Mouse (Mus musculus) neural tube, embryonic 14.5 days (tissue): ENCODE data around the gene Oscar. TPM values are rescaled to one million over a fixed set of nuclear protein-coding genes. Genes with fewer than 3 reads are reported as not detected.

Experiments used
- ATAC-seq: fragments of 200-750 bp; cut with Nextera tagmentation; 2 replicates; pipeline ENCODE4 v1.8.0; 2017; ENCODE audit warnings: low read depth, mild to moderate bottlenecking, moderate TSS enrichment, moderate library complexity
- H3K27ac ChIP-seq: fragments of 300-500 bp; sonication (generic); 2 replicates; pipeline ENCODE4 v1.5.1; 2014; ENCODE audit warnings: low read depth, mild to moderate bottlenecking, control low read depth, low read length, moderate library complexity, mixed read lengths
- H3K27me3 ChIP-seq: fragments of 300-500 bp; sonication (generic); 2 replicates; pipeline ENCODE4 v1.6.1; 2014; ENCODE audit warnings: low read length; ENCODE audit not compliant: control insufficient read depth, insufficient read depth
- H3K36me3 ChIP-seq: fragments of 300-500 bp; sonication (generic); 2 replicates; pipeline ENCODE4 v1.6.1; 2014; ENCODE audit warnings: low read length, mixed read lengths; ENCODE audit not compliant: control insufficient read depth, insufficient read depth
- H3K4me1 ChIP-seq: fragments of 300-500 bp; sonication (generic); 2 replicates; pipeline ENCODE4 v1.6.1; 2014; ENCODE audit warnings: low read length; ENCODE audit not compliant: control insufficient read depth, insufficient read depth
- H3K4me2 ChIP-seq: fragments of 300-500 bp; sonication (generic); 2 replicates; pipeline ENCODE4 v1.6.1; 2014; ENCODE audit warnings: mild to moderate bottlenecking, low read depth, low read length, control low read depth
- H3K4me3 ChIP-seq: fragments of 300-500 bp; sonication (generic); 2 replicates; pipeline ENCODE4 v1.5.1; 2014; ENCODE audit warnings: low read depth, low read length, control low read depth, mixed read lengths
- H3K9ac ChIP-seq: fragments of 300-500 bp; sonication (generic); replicated peaks from 2 replicates; pipeline ENCODE4 v1.6.1; 2014; ENCODE audit warnings: low read depth, mild to moderate bottlenecking, control low read depth, low read length, mixed read lengths
- H3K9me3 ChIP-seq: fragments of 300-500 bp; sonication (generic); 2 replicates; pipeline ENCODE4 v1.6.1; 2016; ENCODE audit warnings: low read length; ENCODE audit not compliant: control insufficient read depth
- WGBS: fragments of 180-500 bp; shearing (Covaris S2); extraction: QIAGEN DNeasy Blood & Tissue Kit; methylation state at CpG from one replicate; pipeline ENCODE4 v1.1.7; 2014; 5-methylcytosine and 5-hydroxymethylcytosine counted together
- polyA plus RNA-seq: library from polyadenylated mRNA; unstranded; fragments of >200 nt; fragmentation: Nextera tagmentation; extraction: Ambion mirVana; gene quantifications from 2 replicates; pipeline ENCODE4 v1.2.1, GENCODE M21; 2014

Gene Oscar
- polyA plus RNA-seq, 1 experiment from 2014 or later: 0.63 TPM

DNA sequence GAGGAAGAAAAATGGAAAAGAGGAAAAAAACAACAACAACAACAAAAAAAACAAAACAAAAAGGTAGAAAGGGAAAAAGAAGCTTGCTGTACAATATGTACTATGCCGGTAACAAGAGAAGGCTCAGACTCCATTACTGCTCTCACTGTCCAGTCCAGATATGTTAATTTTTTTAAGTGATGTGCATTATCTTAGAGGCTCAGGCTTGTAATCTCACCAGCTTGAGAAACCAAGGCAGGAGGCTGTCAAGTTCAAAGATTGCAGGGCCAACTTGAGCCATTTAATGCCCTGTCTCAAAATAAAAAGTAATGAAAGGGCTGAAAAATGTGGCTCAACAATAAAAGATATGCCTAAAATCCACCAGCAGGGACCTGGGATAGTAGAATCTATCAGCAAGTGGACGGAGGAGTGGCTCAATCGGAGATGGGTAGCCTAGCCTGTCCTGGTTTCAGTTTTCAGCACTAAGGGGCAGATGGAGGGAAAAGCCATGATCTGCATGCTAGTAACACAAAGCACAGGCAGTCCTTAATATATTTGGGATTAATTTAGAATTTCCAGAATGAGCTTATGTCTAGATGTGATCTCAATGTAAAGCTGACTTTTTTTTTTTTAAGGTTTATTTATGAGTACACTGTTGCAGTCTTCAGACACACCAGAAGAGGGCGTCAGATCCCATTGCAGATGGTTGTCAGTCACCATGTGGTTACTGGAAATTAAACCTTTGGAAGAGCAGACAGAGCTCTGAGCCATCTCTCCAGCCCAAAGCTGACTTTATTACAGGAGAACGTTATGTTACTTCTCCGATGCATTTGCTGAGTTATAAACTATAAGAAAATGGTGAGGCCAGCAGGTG, 658 bp upstream of the Oscar start:
- Histone ChIP-seq H3K9me3 (no peaks in the 10 kb centered on the region), H3K36me3 (peaks cover 6% of the 10 kb centered on the region; the same call in 1 of the 2 replicates), H3K27me3 (no peaks in the 10 kb centered on the region), H3K9ac (no peak overlapping the region), H3K27ac (no peak overlapping the region), H3K4me3 (peak overlapping the region; percentile 66; the same call in 1 of the 2 replicates), H3K4me2 (0 out of 2 replicates have a peak overlapping the region, but pooled peaks have one; percentile 81), H3K4me1 (no peaks in the 10 kb centered on the region)
- WGBS: 43% methylated on average over 6 of the region's 6 CpGs
- peak; percentile 25 for ATAC-seq

DNA sequence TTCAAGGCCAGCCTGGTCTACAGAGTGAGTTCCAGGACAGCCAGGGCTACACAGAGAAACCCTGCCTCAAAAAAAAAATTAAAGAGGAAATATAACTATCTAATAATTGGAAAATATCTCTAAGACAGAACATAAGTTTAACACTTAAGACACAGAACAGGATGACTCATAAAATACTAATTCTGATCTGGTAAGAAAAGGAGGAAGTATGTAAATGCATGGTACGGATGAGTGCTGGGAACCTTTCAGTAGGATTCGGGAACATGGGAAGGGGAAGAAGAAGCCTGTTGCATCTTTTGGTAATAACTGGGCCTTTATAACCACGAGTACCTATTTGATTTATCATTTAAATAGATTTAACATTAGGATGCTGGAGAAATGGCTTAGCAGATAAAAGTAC, 1.9 kb downstream of the Oscar start:
- Histone ChIP-seq H3K4me3 (no peak overlapping the region), H3K9me3 (no peaks in the 10 kb centered on the region), H3K4me2 (no peak overlapping the region), H3K27me3 (no peaks in the 10 kb centered on the region), H3K4me1 (no peaks in the 10 kb centered on the region), H3K27ac (no peak overlapping the region), H3K9ac (no peak overlapping the region), H3K36me3 (no peaks in the 10 kb centered on the region)
- 88% methylated on average over 3 of the region's 3 CpGs for WGBS
- ATAC-seq: no peak

DNA sequence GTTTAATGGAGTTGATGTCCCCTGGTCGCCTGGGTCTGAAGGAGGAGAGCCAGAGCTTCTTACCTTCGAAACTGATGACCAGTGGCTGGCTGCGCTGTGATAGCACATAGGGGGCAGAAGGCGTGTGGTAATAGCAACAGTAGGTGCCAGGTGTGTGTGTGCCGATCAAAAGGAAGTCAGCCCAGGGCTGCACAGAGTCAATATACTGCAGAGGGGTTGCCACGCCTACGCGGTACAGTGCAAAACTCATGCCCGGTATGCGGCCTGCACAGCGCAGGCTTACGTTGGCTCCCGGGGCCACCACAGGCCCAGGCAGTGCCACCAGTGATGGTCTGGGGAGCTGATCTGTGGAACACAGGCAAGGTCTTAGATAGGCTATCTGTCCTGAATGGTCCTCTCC, 5.0 kb downstream of the Oscar start:
- no peaks in the 10 kb centered on the region for H3K9me3 ChIP-seq
- no peaks in the 10 kb centered on the region for H3K27me3 ChIP-seq
- WGBS: 88% methylated on average over 13 of the region's 13 CpGs
- H3K9ac ChIP-seq: no peak overlapping the region
- ATAC-seq: no peak
- H3K27ac ChIP-seq: no peak overlapping the region
- no peaks in the 10 kb centered on the region for H3K36me3 ChIP-seq
- H3K4me3 ChIP-seq: no peak overlapping the region
- H3K4me1 ChIP-seq: no peaks in the 10 kb centered on the region
- H3K4me2 ChIP-seq: no peak overlapping the region

DNA sequence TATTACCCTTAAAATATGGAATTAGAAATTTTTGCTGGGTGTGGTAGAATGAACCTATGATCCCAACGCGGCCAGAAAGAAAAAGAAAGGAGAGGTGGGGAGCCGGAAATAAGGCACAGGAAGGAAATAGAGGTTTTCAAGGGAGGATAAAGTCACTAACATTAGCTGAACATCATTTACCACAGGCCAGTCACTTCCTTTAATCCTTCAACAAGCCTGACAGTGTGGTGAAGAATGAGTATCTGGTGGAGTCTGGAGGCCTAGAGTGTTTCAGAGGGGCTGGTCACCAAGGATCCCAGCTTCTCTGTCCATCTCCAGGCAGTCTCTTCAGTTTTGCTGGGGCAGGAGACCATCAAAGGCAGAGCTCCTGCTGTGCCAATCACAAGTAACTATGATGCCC, 5.5 kb downstream of the Oscar start:
- H3K9ac ChIP-seq: no peak overlapping the region
- 92% methylated on average over 3 of the region's 3 CpGs for WGBS
- no peaks in the 10 kb centered on the region for H3K4me1 ChIP-seq
- no peaks in the 10 kb centered on the region for H3K9me3 ChIP-seq
- H3K36me3 ChIP-seq: no peaks in the 10 kb centered on the region
- H3K4me3 ChIP-seq: no peak overlapping the region
- no peaks in the 10 kb centered on the region for H3K27me3 ChIP-seq
- no peak overlapping the region for H3K27ac ChIP-seq
- ATAC-seq: no peak
- H3K4me2 ChIP-seq: no peak overlapping the region

DNA sequence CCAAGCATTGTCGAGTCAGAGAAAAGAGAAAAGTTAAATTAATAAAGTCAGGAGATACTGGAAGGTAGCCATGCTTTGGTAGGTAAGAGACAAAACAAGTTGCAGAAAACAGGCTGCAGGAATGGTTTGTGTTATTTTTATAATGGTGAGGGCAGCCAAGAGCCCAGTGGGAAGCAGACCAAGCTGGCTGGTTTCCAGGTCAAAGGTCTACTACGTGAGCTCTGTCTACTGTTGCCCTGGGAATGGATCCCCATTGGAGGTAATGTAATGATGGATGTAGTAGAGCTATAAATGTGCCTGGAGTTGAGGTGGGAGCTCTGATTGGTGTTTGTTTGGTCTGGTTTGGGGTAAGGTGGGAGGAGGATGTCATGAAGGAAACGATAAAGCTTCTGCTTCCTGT, 6.9 kb downstream of the Oscar start:
- Histone ChIP-seq H3K4me2 (no peak overlapping the region), H3K36me3 (no peaks in the 10 kb centered on the region), H3K27me3 (no peaks in the 10 kb centered on the region), H3K9me3 (no peaks in the 10 kb centered on the region), H3K27ac (no peak overlapping the region), H3K4me3 (no peak overlapping the region), H3K9ac (no peak overlapping the region), H3K4me1 (no peaks in the 10 kb centered on the region)
- 60% methylated on average over 3 of the region's 3 CpGs for WGBS
- ATAC-seq: no peak

DNA sequence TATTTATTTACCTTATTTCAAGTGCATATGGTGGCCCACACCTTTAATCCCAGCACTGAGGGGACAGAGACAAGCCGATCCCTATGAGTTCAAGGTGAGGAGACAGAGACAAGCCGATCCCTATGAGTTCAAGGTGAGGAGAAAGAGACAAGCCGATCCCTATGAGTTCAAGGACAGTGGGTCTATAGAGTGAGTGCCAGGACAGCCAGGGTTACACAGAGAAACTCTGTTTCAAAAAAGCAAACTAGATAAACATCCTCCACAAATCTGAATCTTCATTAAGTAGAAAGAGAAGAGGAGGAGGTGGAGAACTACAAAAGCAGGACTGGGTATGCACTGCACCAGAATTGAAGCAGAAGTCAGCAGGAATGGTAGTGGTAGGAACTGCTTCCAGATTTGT, 7.3 kb downstream of the Oscar start:
- Histone ChIP-seq H3K4me2 (no peak overlapping the region), H3K27ac (no peak overlapping the region), H3K9ac (no peak overlapping the region), H3K27me3 (no peaks in the 10 kb centered on the region), H3K4me1 (no peaks in the 10 kb centered on the region), H3K9me3 (no peaks in the 10 kb centered on the region), H3K36me3 (no peaks in the 10 kb centered on the region), H3K4me3 (no peak overlapping the region)
- WGBS: 95% methylated on average over 3 of the region's 3 CpGs
- ATAC-seq: no peak

DNA sequence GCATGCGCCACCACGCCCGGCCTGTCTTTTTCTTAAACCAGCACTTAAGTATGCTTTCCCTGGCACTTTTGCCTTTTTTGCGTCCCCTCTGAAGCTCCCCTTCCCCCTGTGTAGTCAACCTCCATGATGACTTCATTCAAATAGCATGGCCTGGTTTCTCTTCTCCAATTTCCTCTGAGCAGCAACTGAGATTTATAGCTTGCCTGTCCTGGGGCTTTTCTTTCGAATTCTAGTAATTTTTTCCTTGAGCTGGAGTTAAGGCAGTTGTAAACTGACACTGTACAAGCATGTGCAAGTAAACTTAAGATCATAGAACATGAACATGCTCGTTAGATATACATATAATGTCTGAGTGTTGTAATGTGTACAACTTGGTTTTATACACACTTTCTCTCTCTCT, 8.6 kb downstream of the Oscar start:
- ATAC-seq: no peak
- Histone ChIP-seq H3K9ac (no peak overlapping the region), H3K4me2 (no peak overlapping the region), H3K9me3 (no peaks in the 10 kb centered on the region), H3K4me3 (no peak overlapping the region), H3K27ac (no peak overlapping the region), H3K27me3 (no peaks in the 10 kb centered on the region), H3K4me1 (no peaks in the 10 kb centered on the region), H3K36me3 (no peaks in the 10 kb centered on the region)
- whole genome bisulfite sequencing: 88% methylated on average over 6 of the region's 6 CpGs

DNA sequence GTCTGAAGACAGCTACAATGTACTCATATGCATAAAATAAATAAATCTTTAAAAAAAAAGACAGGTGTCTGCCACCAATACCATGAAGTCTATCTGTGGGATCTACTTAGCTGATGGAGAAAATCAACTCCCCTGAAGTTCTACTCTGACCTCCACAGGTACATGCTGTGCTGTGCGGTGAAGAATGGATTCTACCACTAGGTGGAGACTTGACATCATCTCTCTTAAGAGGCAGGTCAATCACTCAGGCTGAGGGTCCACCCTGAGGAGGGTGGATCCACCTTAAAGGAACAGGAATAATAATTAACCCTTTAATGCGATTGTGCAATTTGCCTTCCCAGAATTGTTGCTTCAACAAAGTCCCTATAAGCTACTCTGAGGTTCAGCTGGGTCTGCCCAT, 9.2 kb downstream of the Oscar start:
- ATAC-seq: no peak

DNA sequence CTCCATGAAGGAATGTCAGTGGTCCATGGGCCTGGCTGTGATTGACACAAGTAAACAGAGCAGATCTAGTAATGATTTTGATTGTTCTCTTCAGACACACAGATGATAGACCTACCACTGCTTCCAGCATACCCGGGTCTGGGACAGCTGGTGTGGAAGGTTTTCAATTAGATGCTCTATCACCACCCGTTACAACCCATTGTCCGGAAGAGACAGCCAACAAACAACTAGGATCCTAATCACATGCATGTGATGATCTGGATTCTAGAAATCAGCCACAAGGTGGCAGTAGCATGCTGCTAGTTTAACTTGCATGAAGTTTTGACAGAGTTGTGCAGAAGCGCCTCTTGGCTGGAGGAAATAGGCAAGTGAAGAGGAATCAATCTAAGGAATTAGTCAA, 14.8 kb downstream of the Oscar start:
- no peak overlapping the region for H3K27ac ChIP-seq
- no peaks in the 10 kb centered on the region for H3K9me3 ChIP-seq
- WGBS: 12% methylated on average over 4 of the region's 4 CpGs
- H3K36me3 ChIP-seq: no peaks in the 10 kb centered on the region
- H3K4me1 ChIP-seq: no peaks in the 10 kb centered on the region
- no peak overlapping the region for H3K4me3 ChIP-seq
- H3K27me3 ChIP-seq: no peaks in the 10 kb centered on the region
- ATAC-seq: peak; percentile 65
- no peak overlapping the region for H3K4me2 ChIP-seq
- H3K9ac ChIP-seq: no peak overlapping the region

More for the DNA sequence above, 9.2 kb downstream of the Oscar start:
- H3K27me3 ChIP-seq: no peaks in the 10 kb centered on the region
- no peak overlapping the region for H3K4me3 ChIP-seq
- no peak overlapping the region for H3K27ac ChIP-seq
- H3K9ac ChIP-seq: no peak overlapping the region
- no peak overlapping the region for H3K4me2 ChIP-seq
- WGBS: 21% methylated on average over 2 of the region's 2 CpGs
- H3K36me3 ChIP-seq: no peaks in the 10 kb centered on the region
- no peaks in the 10 kb centered on the region for H3K4me1 ChIP-seq
- no peaks in the 10 kb centered on the region for H3K9me3 ChIP-seq
